Mouse (Mus musculus) layer of hippocampus, postnatal 14 days (tissue): ENCODE data around the gene Nipbl. TPM values are rescaled to one million over a fixed set of nuclear protein-coding genes. Genes with fewer than 3 reads are reported as not detected.
"Not testable (repeated sequence)": the region's sequence is repeated elsewhere in the genome, so short reads cannot be mapped to it uniquely, and the experiment has no call there.

Experiments
- DNase-seq, 2 experiments: peaks; one replicate each; pipeline ENCODE4 v3.0.0; 2021 to 2022; ENCODE audit warnings: low spot score in 2 of 2, mixed read lengths in 1 of 2
- long read RNA-seq, 2 experiments: library from polyadenylated mRNA; stranded (forward); transcript quantifications; one replicate each; pipeline ENCODE4 v2.0.0; 2021
- total RNA-seq, 2 experiments: library from RNA; stranded (reverse); gene quantifications; 2 replicates each; pipeline ENCODE4 v1.2.3; 2021

Nipbl gene
- total RNA-seq: 10 to 100 TPM; 31.7 to 33.1 TPM
- long read RNA-seq, experiment 1, partial matches to known transcripts: 3 of 7 reads
- long read RNA-seq, experiment 1, other reads (novel, unspliced or antisense): 4 of 7 reads
- long read RNA-seq, experiment 2, partial matches to known transcripts: 4 of 7 reads
- long read RNA-seq, experiment 2, other reads (novel, unspliced or antisense): 3 of 7 reads

GRCm38 (mm10) chr15:8443926-8444889, at the start of gene Nipbl:
Gene Nipbl, minus strand, starts transcription at chr15:8444463.
- peak; percentile 85 to 92 for DNase-seq

- DNase-seq: peak; percentile 4 to 45
These were observed 41.0 kb upstream of the Nipbl start for GRCm38 (mm10) chr15:8485261-8485660.

GRCm38 (mm10) chr15:8469006-8469575, 24.8 kb upstream of the Nipbl start:
- no peak for DNase-seq

- DNase-seq: no peak
These were observed 19.3 kb upstream of the Nipbl start for GRCm38 (mm10) chr15:8463521-8463920.

GRCm38 (mm10) chr15:8462780-8463179, 18.5 kb upstream of the Nipbl start:
- no peak for DNase-seq

- no peak for DNase-seq
These were observed 16.6 kb upstream of the Nipbl start for GRCm38 (mm10) chr15:8460871-8461270.

GRCm38 (mm10) chr15:8459979-8460378, 15.7 kb upstream of the Nipbl start:
- no peak for DNase-seq

- not testable (repeated sequence) for DNase-seq
These were observed 12.0 kb upstream of the Nipbl start for GRCm38 (mm10) chr15:8456223-8456622.

- DNase-seq: no peak
These were observed 11.2 kb upstream of the Nipbl start for GRCm38 (mm10) chr15:8455486-8455885.

GRCm38 (mm10) chr15:8451071-8451470, 6.8 kb upstream of the Nipbl start:
- DNase-seq: peak in 1 of 2 experiments; percentile 41

GRCm38 (mm10) chr15:8447193-8447767, 3.0 kb upstream of the Nipbl start:
- DNase-seq: no peak

- no peak for DNase-seq
These were observed 2.2 kb upstream of the Nipbl start for GRCm38 (mm10) chr15:8446435-8446834.

GRCm38 (mm10) chr15:8445951-8446419, 1.7 kb upstream of the Nipbl start:
- no peak for DNase-seq

GRCm38 (mm10) chr15:8444890-8445597, 781 bp upstream of the Nipbl start:
- peak; percentile 66 to 73 for DNase-seq

- DNase-seq: peak; percentile 43 to 58
These were observed 916 bp downstream of the Nipbl start for GRCm38 (mm10) chr15:8443168-8443925.

- no peak for DNase-seq
These were observed 1.5 kb downstream of the Nipbl start for GRCm38 (mm10) chr15:8442761-8443160.

GRCm38 (mm10) chr15:8442156-8442555, 2.1 kb downstream of the Nipbl start:
- no peak for DNase-seq

- DNase-seq: no peak
These were observed 10.9 kb downstream of the Nipbl start for GRCm38 (mm10) chr15:8433239-8433947.

- DNase-seq: no peak
These were observed 11.7 kb downstream of the Nipbl start for GRCm38 (mm10) chr15:8432534-8432933.
